In the genomic region with DNA sequence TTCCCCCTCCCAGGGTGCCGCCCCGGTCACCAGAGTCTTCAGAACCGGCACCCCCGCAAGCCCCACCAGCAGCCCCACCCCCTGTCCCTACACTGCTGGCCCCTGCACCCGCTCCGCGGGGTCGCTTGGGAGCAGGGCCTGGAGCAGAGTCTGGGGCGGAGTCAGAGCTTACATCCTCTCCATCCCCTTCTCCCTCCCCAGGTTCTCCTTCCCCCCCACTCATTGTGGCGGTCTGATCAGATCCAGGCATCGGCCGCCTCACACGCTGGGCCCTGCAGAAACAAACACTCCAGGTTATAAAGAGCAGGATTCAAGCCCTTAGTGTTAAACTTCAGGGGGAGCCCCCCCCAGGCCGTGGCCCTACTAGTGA, we compare ENCODE assay signal across 17 mouse cellular contexts. TPM values are rescaled to one million over a fixed set of nuclear protein-coding genes. Genes with fewer than 3 reads are reported as not detected.
DNase-seq lines count a peak whose midpoint lies in the region; ATAC-seq lines count a peak whose summit lies in the region.
"Had no signal": no experiment of that assay in that cellular context is flagged by ENCODE, and none has a peak within 500 bp of the region (broad histone marks: within the 10 kb centered on the region; RNA-seq: fewer than 3 reads in every experiment).

No protein-coding gene starts in this region.

- H3K9me3 ChIP-seq in midbrain, embryonic 10.5 days (replicated peaks): peaks cover 45% of the 10 kb centered on the region
- H3K9me3 ChIP-seq in midbrain, embryonic 15.5 days: no peaks in the 10 kb centered on the region

- H3K4me1 ChIP-seq in midbrain, embryonic 10.5 days: peaks cover 45% of the 10 kb centered on the region
- peaks cover 38% of the 10 kb centered on the region for H3K4me1 ChIP-seq in midbrain, embryonic 15.5 days

- peaks cover 63% of the 10 kb centered on the region for H3K36me3 ChIP-seq in midbrain, embryonic 10.5 days
- peaks cover 6% of the 10 kb centered on the region; the same call in 1 of the 2 replicates for H3K36me3 ChIP-seq in midbrain, embryonic 15.5 days (replicated peaks)

- H3K27ac ChIP-seq in midbrain, embryonic 10.5 days (replicated peaks): peak overlapping the region; percentile 100
- no peak overlapping the region for H3K27ac ChIP-seq in midbrain, embryonic 15.5 days
- H3K27ac ChIP-seq: heart, embryonic 13.5 days; kidney, embryonic 15.5 days; liver, embryonic 12.5 days; neural tube, embryonic 13.5 days had no signal

- no peak overlapping the region for H3K4me2 ChIP-seq in midbrain, embryonic 15.5 days
- H3K4me2 ChIP-seq: heart, embryonic 13.5 days; kidney, embryonic 15.5 days; liver, embryonic 12.5 days; lung, embryonic 14.5 days; neural tube, embryonic 13.5 days had no signal

- no peak for ATAC-seq in cerebellum, adult (ENCODE audit: insufficient number of reproducible peaks, low FRiP score, low TSS enrichment)
- no peak for ATAC-seq in midbrain, embryonic 15.5 days (replicated peaks)
- no peak for ATAC-seq in activated CD4-positive, CD25-positive, alpha-beta regulatory T cell, adult 4 months
- ATAC-seq: intestine, embryonic 16.5 days; liver, embryonic 12.5 days had no signal

- WGBS in midbrain, embryonic 10.5 days: 95% methylated on average over 14 of the region's 14 CpGs
- 94% methylated on average over 14 of the region's 14 CpGs for WGBS in midbrain, embryonic 15.5 days

- H3K4me3 ChIP-seq in midbrain, embryonic 10.5 days: peak overlapping the region; percentile 99
- H3K4me3 ChIP-seq in midbrain, embryonic 15.5 days: no peak overlapping the region
- H3K4me3 ChIP-seq: erythroblast, embryonic 14.5 days; heart, embryonic 13.5 days; kidney, embryonic 15.5 days; liver, embryonic 12.5 days; neural tube, embryonic 13.5 days had no signal

- DNase-seq in cerebellum, adult 11-12 months: peak; percentile 38
- peak; percentile 6 for DNase-seq in gastrocnemius, postnatal 25 days
- no peak for DNase-seq in gastrocnemius, adult 18-20 months (ENCODE audit: low spot score)
- no peak for DNase-seq in midbrain, embryonic 10.5 days (ENCODE audit: low spot score)
- peak; percentile 50 for DNase-seq in testis, postnatal 10 days (ENCODE audit: low spot score)
- DNase-seq: cerebellum, postnatal 36 days; lung, embryonic 14.5 days; spleen, adult 18-20 months had no signal

- H3K27me3 ChIP-seq in midbrain, embryonic 10.5 days (ENCODE audit: low read depth, poor library complexity, severe bottlenecking): no peaks in the 10 kb centered on the region
- no peaks in the 10 kb centered on the region for H3K27me3 ChIP-seq in midbrain, embryonic 15.5 days (replicated peaks)
- H3K27me3 ChIP-seq: heart, embryonic 13.5 days; kidney, embryonic 15.5 days; liver, embryonic 12.5 days; neural tube, embryonic 13.5 days had no signal

- H3K9ac ChIP-seq in midbrain, embryonic 15.5 days: no peak overlapping the region
- H3K9ac ChIP-seq: heart, embryonic 13.5 days; kidney, embryonic 15.5 days; liver, embryonic 12.5 days; lung, embryonic 14.5 days; neural tube, embryonic 13.5 days had no signal

RNA-seq across cellular contexts. Expression of gene Ring1, which starts 2.1 kb away (rescaled TPM):
- total RNA-seq in gastrocnemius, postnatal 25 days (2021): 10 to 100 TPM; 10.1 to 12.3 TPM
- 10 to 100 TPM; 12.5 to 13.5 TPM for total RNA-seq in gastrocnemius, adult 18-20 months (2021)
- 13.8 and 15.3 TPM in 2 replicates for polyA plus RNA-seq in midbrain, embryonic 10.5 days (2016; fragmentation: Nextera tagmentation; extraction: Ambion mirVana)
- 22.8 and 26.3 TPM in 2 replicates for polyA plus RNA-seq in midbrain, embryonic 15.5 days (2015; fragmentation: Nextera tagmentation; extraction: Ambion mirVana)
- 1 to 10 TPM; 2.2 to 3.4 TPM for polyA plus RNA-seq in activated CD4-positive, CD25-positive, alpha-beta regulatory T cell, adult 4 months (2017; shearing (Covaris generic))

RNA-seq across cellular contexts. Expression of gene H2-Ke6, which starts 5.5 kb away (rescaled TPM):
- 10 to 100 TPM; 52.7 to 59.9 TPM for total RNA-seq in gastrocnemius, postnatal 25 days (2021)
- 10 to 100 TPM; 80.3 to 82.1 TPM for total RNA-seq in gastrocnemius, adult 18-20 months (2021)
- 120 and 128 TPM in 2 replicates for polyA plus RNA-seq in midbrain, embryonic 10.5 days (2016; fragmentation: Nextera tagmentation; extraction: Ambion mirVana)
- polyA plus RNA-seq in midbrain, embryonic 15.5 days (2015; fragmentation: Nextera tagmentation; extraction: Ambion mirVana): 65.6 and 74.1 TPM in 2 replicates
- polyA plus RNA-seq in activated CD4-positive, CD25-positive, alpha-beta regulatory T cell, adult 4 months (2017; shearing (Covaris generic)): 10 to 100 TPM; 29.3 to 35.2 TPM

RNA-seq across cellular contexts. Expression of gene Slc39a7, which starts 9.1 kb away (rescaled TPM):
- total RNA-seq in gastrocnemius, postnatal 25 days (2021): 10 to 100 TPM; 41.5 to 45.7 TPM
- total RNA-seq in gastrocnemius, adult 18-20 months (2021): 10 to 100 TPM; 41.0 to 50.2 TPM
- 221 and 227 TPM in 2 replicates for polyA plus RNA-seq in midbrain, embryonic 10.5 days (2016; fragmentation: Nextera tagmentation; extraction: Ambion mirVana)
- 178 and 184 TPM in 2 replicates for polyA plus RNA-seq in midbrain, embryonic 15.5 days (2015; fragmentation: Nextera tagmentation; extraction: Ambion mirVana)
- polyA plus RNA-seq in activated CD4-positive, CD25-positive, alpha-beta regulatory T cell, adult 4 months (2017; shearing (Covaris generic)): 10 to 100 TPM; 34.6 to 49.4 TPM

RNA-seq across cellular contexts. Expression of gene Rxrb, which starts 9.2 kb away (rescaled TPM):
- 10 to 100 TPM; 34.9 to 36.3 TPM for total RNA-seq in gastrocnemius, postnatal 25 days (2021)
- total RNA-seq in gastrocnemius, adult 18-20 months (2021): 10 to 100 TPM; 34.9 to 37.0 TPM
- polyA plus RNA-seq in midbrain, embryonic 10.5 days (2016; fragmentation: Nextera tagmentation; extraction: Ambion mirVana): 54.0 and 56.9 TPM in 2 replicates
- 64.7 and 65.5 TPM in 2 replicates for polyA plus RNA-seq in midbrain, embryonic 15.5 days (2015; fragmentation: Nextera tagmentation; extraction: Ambion mirVana)
- 1 to 10 TPM; 7.2 to 9.0 TPM for polyA plus RNA-seq in activated CD4-positive, CD25-positive, alpha-beta regulatory T cell, adult 4 months (2017; shearing (Covaris generic))

RNA-seq across cellular contexts. Expression of gene Col11a2, which starts 16.8 kb away (rescaled TPM):
- total RNA-seq in gastrocnemius, postnatal 25 days (2021): 10 to 100 TPM in 1 of 2 experiments, 1 to 10 TPM in 1; 6.5 to 16.7 TPM
- total RNA-seq in gastrocnemius, adult 18-20 months (2021): 1 to 10 TPM; 2.9 TPM
- 0.92 and 1.1 TPM in 2 replicates for polyA plus RNA-seq in midbrain, embryonic 10.5 days (2016; fragmentation: Nextera tagmentation; extraction: Ambion mirVana)
- 3.2 and 4.8 TPM in 2 replicates for polyA plus RNA-seq in midbrain, embryonic 15.5 days (2015; fragmentation: Nextera tagmentation; extraction: Ambion mirVana)
- polyA plus RNA-seq in activated CD4-positive, CD25-positive, alpha-beta regulatory T cell, adult 4 months (2017; shearing (Covaris generic)): under 1 TPM; 0.07 to 0.20 TPM

Comparison
In these comparisons a context has a peak if more than half of its experiments do, and no peak if none do; other contexts are left out.
1. DNase-seq: peak in cerebellum, adult 11-12 months (single experiment), gastrocnemius, postnatal 25 days (single experiment) and testis, postnatal 10 days (single experiment); none in gastrocnemius, adult 18-20 months (single experiment) and midbrain, embryonic 10.5 days (single experiment).